Mouse (Mus musculus) midbrain, postnatal 0 days (tissue): ENCODE measurements around the gene 4933417A18Rik. TPM values are rescaled to one million over a fixed set of nuclear protein-coding genes. Genes with fewer than 3 reads are reported as not detected.
"Not testable (repeated sequence)": the region's sequence is repeated elsewhere in the genome, so short reads cannot be mapped to it uniquely, and the experiment has no call there.

Source experiments
- ATAC-seq: fragments of 200-750 bp; cut with Nextera tagmentation; 2 replicates; pipeline ENCODE4 v1.8.0; 2017; ENCODE audit warnings: moderate number of reproducible peaks, mild to moderate bottlenecking, moderate TSS enrichment, moderate library complexity; ENCODE audit not compliant: low FRiP score
- DNase-seq: peaks from one replicate; pipeline ENCODE4 v3.0.0-alpha.2; 2015; ENCODE audit warnings: low spot score
- H3K27ac ChIP-seq: fragments of 300-500 bp; sonication (generic); 2 replicates; pipeline ENCODE4 v1.5.1; 2014; ENCODE audit warnings: low read depth, mild to moderate bottlenecking, low read length, mixed read lengths
- H3K27me3 ChIP-seq: fragments of 300-500 bp; sonication (generic); 2 replicates; pipeline ENCODE4 v1.6.1; 2014; ENCODE audit warnings: low read length, control low read depth, mixed read lengths; ENCODE audit not compliant: insufficient read depth
- H3K36me3 ChIP-seq: fragments of 300-500 bp; sonication (generic); 2 replicates; pipeline ENCODE4 v1.6.1; 2014; ENCODE audit warnings: low read length, control low read depth, mixed read lengths; ENCODE audit not compliant: insufficient read depth
- H3K4me1 ChIP-seq: fragments of 300-500 bp; sonication (generic); 2 replicates; pipeline ENCODE4 v1.6.1; 2014; ENCODE audit warnings: mild to moderate bottlenecking, control low read depth, antibody characterized with exemption, low read length, mixed read lengths; ENCODE audit not compliant: insufficient read depth
- H3K4me2 ChIP-seq: fragments of 300-500 bp; sonication (generic); 2 replicates; pipeline ENCODE4 v1.6.1; 2014; ENCODE audit warnings: low read depth, mild to moderate bottlenecking, low read length, mixed read lengths; ENCODE audit not compliant: poor library complexity, severe bottlenecking
- H3K4me3 ChIP-seq: fragments of 300-500 bp; sonication (generic); 2 replicates; pipeline ENCODE4 v1.5.1; 2014; ENCODE audit warnings: low read depth, mild to moderate bottlenecking, low read length, moderate library complexity
- H3K9ac ChIP-seq: fragments of 300-500 bp; sonication (generic); replicated peaks from 2 replicates; pipeline ENCODE4 v1.6.1; 2014; ENCODE audit warnings: mild to moderate bottlenecking, low read length, moderate library complexity, mixed read lengths; ENCODE audit not compliant: poor library complexity, severe bottlenecking
- H3K9me3 ChIP-seq: fragments of 300-500 bp; sonication (generic); 2 replicates; pipeline ENCODE4 v1.6.1; 2016; ENCODE audit warnings: low read length, control low read depth
- CTCF ChIP-seq: IDR thresholded peaks from 2 replicates; pipeline ENCODE4 v1.5.1; 2016; ENCODE audit warnings: antibody characterized with exemption, mild to moderate bottlenecking
- WGBS: fragments of 180-500 bp; shearing (Covaris S2); extraction: QIAGEN DNeasy Blood & Tissue Kit; methylation state at CpG from one replicate; pipeline ENCODE4 v1.1.7; 2014; 5-methylcytosine and 5-hydroxymethylcytosine counted together
- polyA plus RNA-seq: library from polyadenylated mRNA; unstranded; fragments of >200 nt; fragmentation: Nextera tagmentation; extraction: Ambion mirVana; gene quantifications from 2 replicates; pipeline ENCODE4 v1.2.1, GENCODE M21; 2015
- total RNA-seq: library from RNA; depleted of rRNA; stranded (reverse); fragments of >200 nt; gene quantifications from 2 replicates; pipeline ENCODE4 v1.2.3, GENCODE M21; 2014; rRNA removed

Gene 4933417A18Rik
- total RNA-seq (not detected in 2 replicates), polyA plus RNA-seq (not detected in 2 replicates)

- WGBS, result 81% methylated on average over 4 of the region's 4 CpGs
- H3K4me1 ChIP-seq, result no peaks in the 10 kb centered on the region
- H3K36me3 ChIP-seq, result no peaks in the 10 kb centered on the region
- ATAC-seq, result no peak
- no peaks in the 10 kb centered on the region for H3K9me3 ChIP-seq
- TF ChIP-seq CTCF, result no peak
- no peak within 1 kb of the TSS for H3K4me3 ChIP-seq
- no peaks in the 10 kb centered on the region for H3K27me3 ChIP-seq
- H3K4me2 ChIP-seq, result no peak within 1 kb of the TSS
- H3K9ac ChIP-seq, result no peak within 1 kb of the TSS
- DNase-seq, result no peak
- H3K27ac ChIP-seq, result no peak within 1 kb of the TSS
Observed at GRCm38 (mm10) chr13:34924210-34924609, at the start of gene 4933417A18Rik, which contains the start of gene Fam217a. Gene 4933417A18Rik, plus strand, starts transcription at chr13:34924409. Gene Fam217a, minus strand, starts transcription at chr13:34924310.

GRCm38 (mm10) chr13:34874736-34875135 lies 49.5 kb upstream of the 4933417A18Rik start:
- 24% methylated on average over 13 of the region's 13 CpGs for WGBS
- not testable (repeated sequence) for DNase-seq, H3K36me3 ChIP-seq, H3K27me3 ChIP-seq, H3K9me3 ChIP-seq
- peak overlapping the region; percentile 91 for H3K27ac ChIP-seq
- H3K4me3 ChIP-seq, result peak overlapping the region; percentile 63
- 0 out of 2 replicates have a peak, but pooled peaks have one; percentile 24 for ATAC-seq
- peak overlapping the region; percentile 80; the same call in 1 of the 2 replicates for H3K9ac ChIP-seq
- H3K4me1 ChIP-seq, result peaks cover 13% of the 10 kb centered on the region; the same call in 1 of the 2 replicates
- H3K4me2 ChIP-seq, result peak overlapping the region; percentile 71

GRCm38 (mm10) chr13:34875166-34875710 lies 49.0 kb upstream of the 4933417A18Rik start, which contains the start of gene Prpf4b:
Gene Prpf4b, plus strand, starts transcription at chr13:34875302.
- DNase-seq (peak; percentile 96), ATAC-seq (peak; percentile 85)
- no peaks in the 10 kb centered on the region for H3K27me3 ChIP-seq
- peak within 1 kb of the TSS; percentile 91 for H3K27ac ChIP-seq
- H3K36me3 ChIP-seq, result no peaks in the 10 kb centered on the region
- WGBS, result 2% methylated on average over 40 of the region's 40 CpGs
- peak within 1 kb of the TSS; percentile 63 for H3K4me3 ChIP-seq
- H3K4me2 ChIP-seq, result peak within 1 kb of the TSS; percentile 71
- peaks cover 13% of the 10 kb centered on the region; the same call in 1 of the 2 replicates for H3K4me1 ChIP-seq
- no peak for TF ChIP-seq CTCF
- no peaks in the 10 kb centered on the region for H3K9me3 ChIP-seq
- peak within 1 kb of the TSS; percentile 80 for H3K9ac ChIP-seq

- Histone ChIP-seq H3K4me1 (peaks cover 13% of the 10 kb centered on the region; the same call in 1 of the 2 replicates), H3K9ac (peak overlapping the region; percentile 80), H3K9me3 (no peaks in the 10 kb centered on the region), H3K36me3 (no peaks in the 10 kb centered on the region), H3K27ac (peak overlapping the region; percentile 91), H3K4me3 (peak overlapping the region; percentile 63), H3K4me2 (peak overlapping the region; percentile 71), H3K27me3 (no peaks in the 10 kb centered on the region)
- WGBS, result under 1% methylated on average over 38 of the region's 50 CpGs
- DNase-seq (peak; percentile 61), ATAC-seq (peak; percentile 55)
- peak; percentile 56 for TF ChIP-seq CTCF
Observed at GRCm38 (mm10) chr13:34875741-34876445, 48.3 kb upstream of the 4933417A18Rik start.

GRCm38 (mm10) chr13:34876481-34876880 lies 47.7 kb upstream of the 4933417A18Rik start:
- H3K36me3 ChIP-seq, result no peaks in the 10 kb centered on the region
- 0 out of 2 replicates have a peak overlapping the region, but pooled peaks have one; percentile 80 for H3K9ac ChIP-seq
- no peak for ATAC-seq
- peaks cover 13% of the 10 kb centered on the region; the same call in 1 of the 2 replicates for H3K4me1 ChIP-seq
- no peak overlapping the region for H3K27ac ChIP-seq
- 6% methylated on average over 3 of the region's 3 CpGs for WGBS
- H3K9me3 ChIP-seq, result no peaks in the 10 kb centered on the region
- peak overlapping the region; percentile 71 for H3K4me2 ChIP-seq
- TF ChIP-seq CTCF, result no peak
- no peak for DNase-seq
- peak overlapping the region; percentile 63 for H3K4me3 ChIP-seq
- H3K27me3 ChIP-seq, result no peaks in the 10 kb centered on the region

GRCm38 (mm10) chr13:34892871-34893270 lies 31.3 kb upstream of the 4933417A18Rik start:
- Histone ChIP-seq H3K9ac (no peak overlapping the region), H3K4me2 (no peak overlapping the region), H3K4me1 (no peaks in the 10 kb centered on the region), H3K27me3 (no peaks in the 10 kb centered on the region), H3K4me3 (no peak overlapping the region), H3K27ac (no peak overlapping the region), H3K9me3 (no peaks in the 10 kb centered on the region), H3K36me3 (peaks cover 56% of the 10 kb centered on the region)
- no peak for ATAC-seq
- DNase-seq, result no peak
- TF ChIP-seq CTCF, result no peak
- WGBS, result 20% methylated on average over 1 of the region's 1 CpGs
